Mouse (Mus musculus) heart, adult 2 months (tissue): ENCODE data around the gene Olfr1008.

Experiments used
- CTCF ChIP-seq: fragments of 200-600 bp; IDR thresholded peaks from 2 replicates; pipeline ENCODE4 v1.8.1; 2022; ENCODE audit warnings: antibody characterized with exemption, mild to moderate bottlenecking, moderate library complexity
- EP300 ChIP-seq: fragments of 200-500 bp; IDR thresholded peaks from 2 replicates; pipeline ENCODE4 v1.6.1; 2011; ENCODE audit warnings: low read depth, low read length, control low read depth; ENCODE audit not compliant: insufficient read depth

DNA sequence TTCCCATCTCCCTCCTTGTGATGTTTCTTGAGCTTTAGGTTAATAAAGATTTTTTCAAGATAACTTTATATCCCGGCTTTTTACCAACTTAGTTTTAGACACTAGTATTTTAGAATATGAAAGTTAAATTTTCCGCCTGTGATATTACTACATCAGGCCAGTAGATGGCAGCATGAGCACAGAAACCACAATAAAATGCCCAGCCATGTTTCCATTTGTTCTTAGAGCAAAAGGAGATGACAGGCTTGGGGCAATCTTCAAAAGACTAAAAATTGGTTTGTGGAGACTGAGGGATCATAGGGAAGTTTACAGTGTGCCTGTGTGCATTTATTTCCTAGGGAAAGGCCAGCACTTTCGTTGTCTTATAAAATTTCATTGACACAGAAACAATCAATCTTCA, 36.6 kb downstream of the Olfr1008 start:
- TF ChIP-seq CTCF, result peak; percentile 81
- no peak for TF ChIP-seq EP300
